Mouse (Mus musculus): ENCODE results near the gene Plcl2.
"Not testable (repeated sequence)": the region's sequence is repeated elsewhere in the genome, so short reads cannot be mapped to it uniquely, and the experiment has no call there.

Plcl2 gene

GRCm38 (mm10) chr17:50634008-50634871 is 125.0 kb downstream of the Plcl2 start:
- no peak for DNase-seq

GRCm38 (mm10) chr17:50635961-50636585 is 126.9 kb downstream of the Plcl2 start:
- DNase-seq: no peak

- DNase-seq: no peak
These were observed 129.6 kb downstream of the Plcl2 start for GRCm38 (mm10) chr17:50638791-50639190.

GRCm38 (mm10) chr17:50641076-50641610 is 131.9 kb downstream of the Plcl2 start:
- no peak for DNase-seq

- DNase-seq: no peak
These were observed 132.7 kb downstream of the Plcl2 start for GRCm38 (mm10) chr17:50641879-50642278.

- peak; percentile 95 for DNase-seq
These were observed 134.2 kb downstream of the Plcl2 start for GRCm38 (mm10) chr17:50643356-50643755.

GRCm38 (mm10) chr17:50643989-50644388 is 134.8 kb downstream of the Plcl2 start:
- DNase-seq: no peak

DNA sequence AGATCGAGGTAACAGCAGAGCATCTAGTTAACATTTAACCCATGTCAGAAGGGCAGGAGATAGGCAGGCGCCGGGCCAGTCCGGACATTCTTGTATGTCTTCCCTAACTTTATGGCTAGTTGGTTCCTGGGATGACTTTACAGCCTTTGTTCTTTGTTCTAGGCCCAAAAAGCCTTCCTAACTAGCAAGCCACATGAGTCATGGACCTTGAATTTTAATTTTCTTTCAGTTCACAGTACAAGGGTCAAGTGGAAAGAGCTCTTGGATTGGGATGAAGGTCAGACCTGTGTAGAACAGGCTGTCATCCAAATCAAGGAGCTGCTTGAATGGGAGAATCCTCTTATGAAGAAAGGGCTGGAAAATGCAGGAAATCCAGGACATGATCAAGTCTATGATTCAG is 138.9 kb downstream of the Plcl2 start:
- DNase-seq: not testable (repeated sequence)

- no peak for DNase-seq
These were observed 139.7 kb downstream of the Plcl2 start for GRCm38 (mm10) chr17:50648757-50649419.

DNA sequence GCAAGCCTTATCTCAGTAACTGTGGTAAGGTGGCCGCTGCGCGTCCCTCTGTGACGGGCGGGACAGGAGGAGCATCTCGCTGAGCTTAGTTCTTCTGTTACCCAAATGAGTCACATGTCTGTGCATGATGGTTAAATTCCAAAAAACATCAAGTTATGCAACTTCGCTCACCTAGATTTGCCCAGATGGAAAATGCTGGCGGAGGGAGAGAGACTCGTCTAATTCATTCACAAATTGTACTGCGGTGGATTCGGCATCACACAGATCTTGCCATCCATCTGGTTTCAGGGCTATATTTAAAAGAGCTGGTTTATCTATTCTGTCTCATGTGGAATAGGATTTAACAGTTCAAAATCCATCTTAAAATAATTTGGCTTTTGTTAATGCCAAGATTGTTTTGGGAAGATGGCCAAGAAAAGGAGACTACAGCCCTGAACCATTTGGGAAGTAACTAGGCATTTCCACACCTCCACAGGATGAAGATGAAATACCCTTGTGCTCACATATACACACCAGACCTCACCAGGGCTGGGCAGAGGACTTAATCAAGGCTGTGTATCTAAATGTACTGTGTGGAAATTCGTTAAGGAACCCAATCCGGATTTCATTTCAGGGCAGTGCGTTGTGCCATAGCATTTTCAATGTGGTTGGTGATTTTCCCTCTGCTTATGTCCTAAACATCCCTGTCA is 141.5 kb downstream of the Plcl2 start:
- DNase-seq: peak; percentile 78

GRCm38 (mm10) chr17:50654741-50655415 is 145.7 kb downstream of the Plcl2 start:
- peak; percentile 83 for DNase-seq

GRCm38 (mm10) chr17:50655416-50655776 is 146.2 kb downstream of the Plcl2 start:
- DNase-seq: peak; percentile 95

- DNase-seq: peak; percentile 93
These were observed 148.1 kb downstream of the Plcl2 start for GRCm38 (mm10) chr17:50657321-50657720.

- peak; percentile 78 for DNase-seq
These were observed 149.7 kb downstream of the Plcl2 start for GRCm38 (mm10) chr17:50658901-50659300.

- DNase-seq: peak; percentile 51
These were observed 158.4 kb downstream of the Plcl2 start for GRCm38 (mm10) chr17:50667596-50667995.

GRCm38 (mm10) chr17:50668681-50669208 is 159.5 kb downstream of the Plcl2 start:
- peak; percentile 71 for DNase-seq

DNA sequence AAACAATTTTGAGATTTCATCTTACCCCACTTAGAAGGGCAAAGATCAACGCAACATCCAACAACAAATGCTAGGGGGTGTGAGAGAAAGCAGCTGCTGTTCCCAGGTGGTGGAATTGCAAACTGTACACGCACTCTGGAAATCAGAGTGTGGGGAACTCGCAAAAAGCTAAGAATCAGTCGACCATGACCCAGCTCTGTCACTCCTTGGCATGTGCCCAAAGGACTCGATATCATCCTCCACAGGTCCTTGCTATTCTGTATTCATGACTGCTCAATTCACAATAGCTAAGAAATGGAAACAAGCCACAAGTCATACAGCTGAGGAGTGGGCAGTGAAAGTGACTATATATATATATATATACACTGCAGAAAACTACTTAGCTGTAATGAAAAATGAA is 162.2 kb downstream of the Plcl2 start:
- DNase-seq: peak; percentile 10

- peak; percentile 90 for DNase-seq
These were observed 165.4 kb downstream of the Plcl2 start for GRCm38 (mm10) chr17:50674580-50674979.

GRCm38 (mm10) chr17:50675231-50675630 is 166.0 kb downstream of the Plcl2 start:
- peak; percentile 86 for DNase-seq

- peak; percentile 69 for DNase-seq
These were observed 168.1 kb downstream of the Plcl2 start for GRCm38 (mm10) chr17:50677334-50677733.

DNA sequence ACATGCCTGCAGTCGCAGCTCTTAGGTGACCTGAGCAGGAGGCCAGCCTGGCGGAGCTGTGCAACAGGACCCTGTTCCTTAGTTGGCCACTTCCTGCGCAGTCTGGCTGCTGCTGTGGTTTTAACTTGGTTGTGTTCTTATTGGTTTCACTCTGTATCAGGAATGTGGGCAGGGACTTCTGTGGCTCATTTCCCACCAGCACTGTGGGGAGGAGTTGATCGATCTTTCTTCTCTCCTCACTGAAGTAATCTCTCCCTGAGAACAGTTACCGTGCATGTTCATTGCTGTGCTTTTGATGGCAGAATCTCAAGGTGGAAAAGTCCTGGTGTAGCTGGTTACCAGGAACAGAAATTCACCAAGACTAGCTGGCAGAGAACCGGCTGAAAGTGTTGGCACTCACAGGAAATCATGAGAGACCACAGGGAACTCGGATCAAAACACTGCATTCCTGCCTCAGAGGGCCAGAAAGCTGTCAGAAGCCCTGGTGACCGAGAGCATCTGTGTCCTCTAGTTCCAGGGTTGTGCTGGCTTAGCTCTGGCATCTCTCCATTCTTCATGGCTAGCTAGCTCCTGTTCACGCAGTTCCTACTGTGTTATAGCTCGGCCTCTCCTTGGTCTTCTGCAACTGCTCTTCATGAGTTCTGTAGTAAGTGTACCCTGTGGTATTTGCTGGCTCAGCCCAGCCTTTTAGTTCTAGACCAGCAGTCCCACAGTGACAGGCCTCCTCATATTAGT is 168.9 kb downstream of the Plcl2 start:
- DNase-seq: peak; percentile 98
